Mouse (Mus musculus) spleen, adult 18-20 months (tissue): Measurements from ENCODE around the gene Mtrf1.
A peak's percentile ranks its signal among the peaks of the same experiment; 100 is the strongest.

Experiments used
- DNase-seq, 2 experiments: peaks; one replicate each; pipeline ENCODE4 v3.0.0; 2022; ENCODE audit warnings: mixed read lengths in 2 of 2

Gene Mtrf1

GRCm38 (mm10) chr14:79397321-79398122, at the start of gene Mtrf1:
Mtrf1 (plus strand) TSS chr14:79397772.
- DNase-seq = peak; percentile 23 to 59

GRCm38 (mm10) chr14:79358055-79358454, 39.5 kb upstream of the Mtrf1 start:
- DNase-seq = no peak

- DNase-seq = no peak
These were observed 20.5 kb upstream of the Mtrf1 start for GRCm38 (mm10) chr14:79377041-79377440.

GRCm38 (mm10) chr14:79383120-79383519, 14.5 kb upstream of the Mtrf1 start:
- no peak for DNase-seq

GRCm38 (mm10) chr14:79388304-79388703, 9.3 kb upstream of the Mtrf1 start:
- no peak for DNase-seq

GRCm38 (mm10) chr14:79389438-79390264, 7.9 kb upstream of the Mtrf1 start:
- no peak for DNase-seq

GRCm38 (mm10) chr14:79390265-79390926, 7.2 kb upstream of the Mtrf1 start, which contains the start of gene Naa16:
Naa16 (minus strand) TSS chr14:79390778.
- DNase-seq = peak; percentile 87 to 97

GRCm38 (mm10) chr14:79393289-79393688, 4.3 kb upstream of the Mtrf1 start:
- no peak for DNase-seq

GRCm38 (mm10) chr14:79394564-79394963, 3.0 kb upstream of the Mtrf1 start:
- peak in 1 of 2 experiments; percentile 35 for DNase-seq

- no peak for DNase-seq
These were observed 10.1 kb downstream of the Mtrf1 start for GRCm38 (mm10) chr14:79407641-79408040.

- DNase-seq = no peak
These were observed 11.8 kb downstream of the Mtrf1 start for GRCm38 (mm10) chr14:79409278-79409830.

GRCm38 (mm10) chr14:79410662-79411061, 13.1 kb downstream of the Mtrf1 start:
- no peak for DNase-seq

GRCm38 (mm10) chr14:79413121-79413520, 15.5 kb downstream of the Mtrf1 start:
- no peak for DNase-seq

GRCm38 (mm10) chr14:79420083-79420685, 22.6 kb downstream of the Mtrf1 start:
- no peak for DNase-seq

GRCm38 (mm10) chr14:79425979-79426729, 28.6 kb downstream of the Mtrf1 start, which contains the start of gene Kbtbd7:
Kbtbd7 (plus strand) TSS chr14:79426511.
- peak; percentile 86 to 92 for DNase-seq

GRCm38 (mm10) chr14:79426730-79427365, 29.3 kb downstream of the Mtrf1 start:
- peak in 1 of 2 experiments; percentile 11 for DNase-seq

- no peak for DNase-seq
These were observed 36.5 kb downstream of the Mtrf1 start for GRCm38 (mm10) chr14:79434068-79434467.

GRCm38 (mm10) chr14:79440655-79441054, 43.1 kb downstream of the Mtrf1 start:
- DNase-seq = no peak

- no peak for DNase-seq
These were observed 43.9 kb downstream of the Mtrf1 start for GRCm38 (mm10) chr14:79441441-79441840.

- DNase-seq = no peak
These were observed 47.0 kb downstream of the Mtrf1 start for GRCm38 (mm10) chr14:79444601-79445000.

GRCm38 (mm10) chr14:79445055-79445620, 47.6 kb downstream of the Mtrf1 start:
- DNase-seq = no peak
